Comparison of ENCODE assay signal across 23 mouse cellular contexts in genomic region chr11:89440566-89440965, GRCm38 (mm10).
"Had no signal": no experiment of that assay in that cellular context is flagged by ENCODE, and none has a peak within 500 bp of the region (broad histone marks: within the 10 kb centered on the region; RNA-seq: fewer than 3 reads in every experiment).

No protein-coding gene starts in this region.

- H3K4me3 ChIP-seq: gastrocnemius, adult 2 months; heart, adult 2 months; heart, embryonic 12.5 days; hindbrain, embryonic 10.5 days; hindbrain, embryonic 12.5 days; intestine, embryonic 15.5 days; layer of hippocampus, adult 2 months; left cerebral cortex, adult 2 months; limb, embryonic 10.5 days; limb, embryonic 12.5 days; liver, embryonic 13.5 days; liver, embryonic 15.5 days had no signal

- H3K4me1 ChIP-seq: heart, embryonic 12.5 days; hindbrain, embryonic 10.5 days; hindbrain, embryonic 12.5 days; intestine, embryonic 15.5 days; limb, embryonic 10.5 days; limb, embryonic 12.5 days; liver, embryonic 13.5 days; liver, embryonic 15.5 days had no signal

- DNase-seq: gastrocnemius, adult 2 months; gastrocnemius, postnatal 10 days; gastrocnemius, postnatal 25 days; heart, adult 2 months; heart, postnatal 10 days; heart, postnatal 4 days; kidney, adult 18-20 months; kidney, adult 8-10 months; kidney, postnatal 10 days; kidney, postnatal 25 days; kidney, postnatal 4 days; liver; liver, embryonic 13.5 days had no signal

- H3K9me3 ChIP-seq: heart, embryonic 12.5 days; hindbrain, embryonic 10.5 days; hindbrain, embryonic 12.5 days; intestine, embryonic 15.5 days; limb, embryonic 10.5 days; limb, embryonic 12.5 days; liver, embryonic 13.5 days; liver, embryonic 15.5 days had no signal

- H3K36me3 ChIP-seq: heart, embryonic 12.5 days; hindbrain, embryonic 10.5 days; hindbrain, embryonic 12.5 days; intestine, embryonic 15.5 days; limb, embryonic 10.5 days; limb, embryonic 12.5 days; liver, embryonic 13.5 days; liver, embryonic 15.5 days had no signal

- H3K27ac ChIP-seq: gastrocnemius, adult 2 months; heart, adult 2 months; hindbrain, embryonic 10.5 days; hindbrain, embryonic 12.5 days; hindbrain, embryonic 14.5 days; intestine, embryonic 15.5 days; layer of hippocampus, adult 2 months; left cerebral cortex, adult 2 months; limb, embryonic 10.5 days; limb, embryonic 12.5 days; liver, embryonic 13.5 days; liver, embryonic 15.5 days had no signal

- H3K27me3 ChIP-seq: heart, embryonic 12.5 days; hindbrain, embryonic 12.5 days; intestine, embryonic 15.5 days; liver, embryonic 13.5 days; liver, embryonic 15.5 days had no signal
